Mouse (Mus musculus): Measurements from ENCODE around the gene Cd302. TPM values are rescaled to one million over a fixed set of nuclear protein-coding genes. Genes with fewer than 3 reads are reported as not detected.
A peak's percentile ranks its signal among the peaks of the same experiment; 100 is the strongest.

Cd302 gene
- polyA plus RNA-seq, 1 experiment: 29.1 TPM

- H3K36me3 ChIP-seq (ENCODE audit: control insufficient read depth, insufficient read depth, low read length): peaks cover 18% of the 10 kb centered on the region; the same call in 1 of the 2 replicates
Observed at GRCm38 (mm10) chr2:60299323-60299722, 15.0 kb upstream of the Cd302 start.

GRCm38 (mm10) chr2:60298266-60298665 is 14.0 kb upstream of the Cd302 start:
- no peak overlapping the region for H3K4me3 ChIP-seq (ENCODE audit: low read depth, low read length)

More at GRCm38 (mm10) chr2:60299323-60299722, 15.0 kb upstream of the Cd302 start:
- 29% methylated on average over 2 of the region's 2 CpGs for WGBS
- Histone ChIP-seq H3K27ac (ENCODE audit: insufficient read depth, low read depth, low read length) (no peak overlapping the region), H3K4me3 (ENCODE audit: low read depth, low read length) (no peak overlapping the region), H3K4me1 (ENCODE audit: control insufficient read depth, insufficient read depth, insufficient read length, low read length) (peaks cover 3% of the 10 kb centered on the region; the same call in 1 of the 2 replicates), H3K27me3 (ENCODE audit: control insufficient read depth, insufficient read depth, low read length) (no peaks in the 10 kb centered on the region)
- TF ChIP-seq POLR2A (IDR thresholded peaks at IDR 0.05; ENCODE audit: low read depth, low read length): no peak
- no peak for TF ChIP-seq CTCF (IDR thresholded peaks at IDR 0.05; ENCODE audit: extremely low read depth, insufficient read length, insufficient replicate concordance, low read depth, low read length)

GRCm38 (mm10) chr2:60291381-60291780 is 7.1 kb upstream of the Cd302 start:
- H3K4me1 ChIP-seq (ENCODE audit: control insufficient read depth, insufficient read depth, insufficient read length, low read length): no peaks in the 10 kb centered on the region
- H3K36me3 ChIP-seq (ENCODE audit: control insufficient read depth, insufficient read depth, low read length): peaks cover 3% of the 10 kb centered on the region; the same call in 1 of the 2 replicates
- TF ChIP-seq POLR2A (IDR thresholded peaks at IDR 0.05; ENCODE audit: low read depth, low read length) (no peak), CTCF (IDR thresholded peaks at IDR 0.05; ENCODE audit: extremely low read depth, insufficient read length, insufficient replicate concordance, low read depth, low read length) (no peak)
- no peak overlapping the region for H3K4me3 ChIP-seq (ENCODE audit: low read depth, low read length)
- no peak overlapping the region for H3K27ac ChIP-seq (ENCODE audit: insufficient read depth, low read depth, low read length)
- 91% methylated on average over 4 of the region's 4 CpGs for WGBS
- H3K27me3 ChIP-seq (ENCODE audit: control insufficient read depth, insufficient read depth, low read length): no peaks in the 10 kb centered on the region

More at GRCm38 (mm10) chr2:60298266-60298665, 14.0 kb upstream of the Cd302 start:
- WGBS: 79% methylated on average over 3 of the region's 3 CpGs
- Histone ChIP-seq H3K36me3 (ENCODE audit: control insufficient read depth, insufficient read depth, low read length) (peaks cover 16% of the 10 kb centered on the region; the same call in 1 of the 2 replicates), H3K4me1 (ENCODE audit: control insufficient read depth, insufficient read depth, insufficient read length, low read length) (peaks cover 3% of the 10 kb centered on the region; the same call in 1 of the 2 replicates), H3K27ac (ENCODE audit: insufficient read depth, low read depth, low read length) (no peak overlapping the region), H3K27me3 (ENCODE audit: control insufficient read depth, insufficient read depth, low read length) (no peaks in the 10 kb centered on the region)
- TF ChIP-seq POLR2A (IDR thresholded peaks at IDR 0.05; ENCODE audit: low read depth, low read length) (no peak), CTCF (IDR thresholded peaks at IDR 0.05; ENCODE audit: extremely low read depth, insufficient read length, insufficient replicate concordance, low read depth, low read length) (no peak)

GRCm38 (mm10) chr2:60289451-60289850 is 5.2 kb upstream of the Cd302 start:
- Histone ChIP-seq H3K27me3 (ENCODE audit: control insufficient read depth, insufficient read depth, low read length) (no peaks in the 10 kb centered on the region), H3K4me3 (ENCODE audit: low read depth, low read length) (no peak overlapping the region), H3K36me3 (ENCODE audit: control insufficient read depth, insufficient read depth, low read length) (peaks cover 3% of the 10 kb centered on the region; the same call in 1 of the 2 replicates), H3K4me1 (ENCODE audit: control insufficient read depth, insufficient read depth, insufficient read length, low read length) (no peaks in the 10 kb centered on the region; the same call in 1 of the 2 replicates), H3K27ac (ENCODE audit: insufficient read depth, low read depth, low read length) (no peak overlapping the region)
- TF ChIP-seq POLR2A (IDR thresholded peaks at IDR 0.05; ENCODE audit: low read depth, low read length): no peak
- 15% methylated on average over 1 of the region's 1 CpGs for WGBS

- WGBS: 82% methylated on average over 4 of the region's 4 CpGs
- no peak overlapping the region for H3K27ac ChIP-seq (ENCODE audit: insufficient read depth, low read depth, low read length)
- no peak for TF ChIP-seq CTCF (IDR thresholded peaks at IDR 0.05; ENCODE audit: extremely low read depth, insufficient read length, insufficient replicate concordance, low read depth, low read length)
- TF ChIP-seq POLR2A (IDR thresholded peaks at IDR 0.05; ENCODE audit: low read depth, low read length): no peak
- peaks cover 1% of the 10 kb centered on the region; the same call in 1 of the 2 replicates for H3K36me3 ChIP-seq (ENCODE audit: control insufficient read depth, insufficient read depth, low read length)
- H3K4me1 ChIP-seq (ENCODE audit: control insufficient read depth, insufficient read depth, insufficient read length, low read length): no peaks in the 10 kb centered on the region; the same call in 1 of the 2 replicates
- no peaks in the 10 kb centered on the region for H3K27me3 ChIP-seq (ENCODE audit: control insufficient read depth, insufficient read depth, low read length)
- H3K4me3 ChIP-seq (ENCODE audit: low read depth, low read length): no peak overlapping the region
Observed at GRCm38 (mm10) chr2:60288606-60289005, 4.3 kb upstream of the Cd302 start.

- TF ChIP-seq CTCF (IDR thresholded peaks at IDR 0.05; ENCODE audit: extremely low read depth, insufficient read length, insufficient replicate concordance, low read depth, low read length): no peak
- no peak for TF ChIP-seq POLR2A (IDR thresholded peaks at IDR 0.05; ENCODE audit: low read depth, low read length)
- no peak overlapping the region for H3K4me3 ChIP-seq (ENCODE audit: low read depth, low read length)
- peak overlapping the region; percentile 15 for H3K27ac ChIP-seq (ENCODE audit: insufficient read depth, low read depth, low read length)
- H3K36me3 ChIP-seq (ENCODE audit: control insufficient read depth, insufficient read depth, low read length): no peaks in the 10 kb centered on the region
- H3K27me3 ChIP-seq (ENCODE audit: control insufficient read depth, insufficient read depth, low read length): no peaks in the 10 kb centered on the region
- WGBS: 44% methylated on average over 8 of the region's 8 CpGs
- peaks cover 5% of the 10 kb centered on the region; the same call in 1 of the 2 replicates for H3K4me1 ChIP-seq (ENCODE audit: control insufficient read depth, insufficient read depth, insufficient read length, low read length)
Observed at GRCm38 (mm10) chr2:60285107-60285617, 874 bp upstream of the Cd302 start.

GRCm38 (mm10) chr2:60283751-60284466 is 379 bp downstream of the Cd302 start:
- WGBS: under 1% methylated on average over 42 of the region's 42 CpGs

More at GRCm38 (mm10) chr2:60283751-60284466, 379 bp downstream of the Cd302 start:
- TF ChIP-seq POLR2A (IDR thresholded peaks at IDR 0.05; ENCODE audit: low read depth, low read length) (peak; percentile 74), CTCF (IDR thresholded peaks at IDR 0.05; ENCODE audit: extremely low read depth, insufficient read length, insufficient replicate concordance, low read depth, low read length) (no peak)
- peaks cover 2% of the 10 kb centered on the region; the same call in 1 of the 2 replicates for H3K36me3 ChIP-seq (ENCODE audit: control insufficient read depth, insufficient read depth, low read length)
- peaks cover 5% of the 10 kb centered on the region; the same call in 1 of the 2 replicates for H3K4me1 ChIP-seq (ENCODE audit: control insufficient read depth, insufficient read depth, insufficient read length, low read length)
- H3K27me3 ChIP-seq (ENCODE audit: control insufficient read depth, insufficient read depth, low read length): no peaks in the 10 kb centered on the region
- H3K4me3 ChIP-seq (ENCODE audit: low read depth, low read length): peak overlapping the region; percentile 86
- peak overlapping the region; percentile 97 for H3K27ac ChIP-seq (ENCODE audit: insufficient read depth, low read depth, low read length)
